Mouse (Mus musculus): ENCODE results near the gene Chdh. TPM values are rescaled to one million over a fixed set of nuclear protein-coding genes. Genes with fewer than 3 reads are reported as not detected.

Chdh gene
- polyA plus RNA-seq, 1 experiment from 2014 or later, result 0.45 TPM

DNA sequence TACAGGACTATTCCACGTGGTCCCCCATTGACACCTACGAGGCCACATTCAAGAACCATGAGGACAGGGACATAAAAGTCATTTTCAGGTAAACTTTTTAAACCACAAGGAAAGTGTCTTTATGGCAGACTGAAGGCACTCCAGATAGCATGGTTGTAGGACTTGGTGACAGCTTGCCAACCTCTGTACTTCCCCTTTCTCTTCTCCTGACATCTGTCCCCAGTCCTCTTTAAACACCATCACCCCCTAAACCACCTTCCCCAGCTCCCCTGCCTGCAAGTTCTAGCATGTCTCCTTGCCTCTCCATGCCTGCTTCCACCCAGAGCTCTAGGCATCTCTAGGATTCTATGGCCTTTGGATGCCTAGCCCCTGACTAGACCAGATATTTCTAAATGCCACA lies 56.0 kb downstream of the Chdh start:
- no peaks in the 10 kb centered on the region for H3K9me3 ChIP-seq (ENCODE audit: control insufficient read depth, low read length)
- H3K4me1 ChIP-seq (ENCODE audit: control insufficient read depth in 2 of 2, insufficient read depth in 2 of 2, low read length in 2 of 2), result no peaks in the 10 kb centered on the region
- no peak overlapping the region for H3K4me2 ChIP-seq (ENCODE audit: low read length)
- WGBS, result 79% methylated on average over 2 of the region's 2 CpGs
- ATAC-seq (ENCODE audit: insufficient number of reproducible peaks, insufficient read depth, low FRiP score, low read depth), result no peak
- H3K27ac ChIP-seq (replicated peaks in 1 of 2; ENCODE audit: control insufficient read depth in 1 of 2, insufficient read depth in 1 of 2, low read depth in 2 of 2, low read length in 2 of 2), result no peak overlapping the region
- no peak overlapping the region for H3K9ac ChIP-seq (ENCODE audit: low read length)
- H3K4me3 ChIP-seq (ENCODE audit: control insufficient read depth in 1 of 2, insufficient read depth in 1 of 2, low read depth in 1 of 2, low read length in 2 of 2), result no peak overlapping the region
- H3K27me3 ChIP-seq (ENCODE audit: control insufficient read depth, insufficient read depth, low read length), result no peaks in the 10 kb centered on the region
- H3K36me3 ChIP-seq (ENCODE audit: control insufficient read depth, insufficient read depth, low read length), result no peaks in the 10 kb centered on the region

DNA sequence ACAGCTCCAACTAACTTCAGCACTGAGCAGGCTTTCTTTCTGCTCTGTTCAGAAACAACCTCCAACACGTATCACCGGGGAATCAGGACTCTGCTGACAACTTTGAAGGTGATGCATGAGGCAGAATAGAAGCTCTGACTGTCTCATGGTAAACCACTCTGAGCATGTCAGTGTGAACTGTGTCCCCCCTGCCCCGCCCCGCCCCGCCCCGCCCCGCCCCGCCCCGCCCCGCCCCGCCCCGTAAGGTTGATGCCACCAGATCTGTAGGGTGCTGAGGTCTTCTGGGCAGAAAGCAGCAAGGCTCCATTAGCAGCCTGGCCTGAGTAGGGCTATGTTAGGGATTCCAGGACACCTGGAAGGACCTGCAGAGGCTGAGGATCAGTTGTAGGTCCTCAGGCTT lies 57.9 kb downstream of the Chdh start:
- H3K9ac ChIP-seq (ENCODE audit: low read length), result no peak overlapping the region
- no peak overlapping the region for H3K4me3 ChIP-seq (ENCODE audit: control insufficient read depth in 1 of 2, insufficient read depth in 1 of 2, low read depth in 1 of 2, low read length in 2 of 2)
- no peaks in the 10 kb centered on the region for H3K9me3 ChIP-seq (ENCODE audit: control insufficient read depth, low read length)
- WGBS, result 83% methylated on average over 12 of the region's 12 CpGs
- no peak for ATAC-seq (ENCODE audit: insufficient number of reproducible peaks, insufficient read depth, low FRiP score, low read depth)
- H3K27ac ChIP-seq (replicated peaks in 1 of 2; ENCODE audit: control insufficient read depth in 1 of 2, insufficient read depth in 1 of 2, low read depth in 2 of 2, low read length in 2 of 2), result no peak overlapping the region
- no peaks in the 10 kb centered on the region for H3K4me1 ChIP-seq (ENCODE audit: control insufficient read depth in 2 of 2, insufficient read depth in 2 of 2, low read length in 2 of 2)
- H3K36me3 ChIP-seq (ENCODE audit: control insufficient read depth, insufficient read depth, low read length), result no peaks in the 10 kb centered on the region
- H3K27me3 ChIP-seq (ENCODE audit: control insufficient read depth, insufficient read depth, low read length), result no peaks in the 10 kb centered on the region
- no peak overlapping the region for H3K4me2 ChIP-seq (ENCODE audit: low read length)

DNA sequence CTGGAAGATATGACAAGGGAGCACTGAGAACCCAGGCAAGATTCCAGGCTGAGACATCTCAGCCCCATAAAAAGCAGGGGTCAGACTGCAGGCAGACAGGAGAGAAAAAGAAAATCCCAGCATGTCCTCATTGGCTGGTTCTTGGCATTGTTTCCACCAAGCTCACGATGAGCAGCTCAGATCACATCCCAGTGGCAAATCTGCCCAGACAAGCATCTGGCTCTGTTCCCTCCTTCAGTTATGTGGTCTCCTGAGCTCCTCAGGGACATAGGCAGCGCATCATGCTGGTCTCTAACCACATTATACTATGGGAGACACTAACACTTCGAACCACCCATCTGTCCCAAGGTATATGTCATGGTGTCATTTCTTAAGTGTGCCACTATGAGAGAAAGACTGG lies 59.7 kb downstream of the Chdh start:
- H3K4me2 ChIP-seq (ENCODE audit: low read length), result no peak overlapping the region
- H3K9me3 ChIP-seq (ENCODE audit: control insufficient read depth, low read length), result no peaks in the 10 kb centered on the region
- H3K27ac ChIP-seq (replicated peaks in 1 of 2; ENCODE audit: control insufficient read depth in 1 of 2, insufficient read depth in 1 of 2, low read depth in 2 of 2, low read length in 2 of 2), result no peak overlapping the region
- no peak overlapping the region for H3K9ac ChIP-seq (ENCODE audit: low read length)
- no peaks in the 10 kb centered on the region for H3K4me1 ChIP-seq (ENCODE audit: control insufficient read depth in 2 of 2, insufficient read depth in 2 of 2, low read length in 2 of 2)
- H3K4me3 ChIP-seq (ENCODE audit: control insufficient read depth in 1 of 2, insufficient read depth in 1 of 2, low read depth in 1 of 2, low read length in 2 of 2), result no peak overlapping the region
- no peaks in the 10 kb centered on the region for H3K36me3 ChIP-seq (ENCODE audit: control insufficient read depth, insufficient read depth, low read length)
- no peaks in the 10 kb centered on the region for H3K27me3 ChIP-seq (ENCODE audit: control insufficient read depth, insufficient read depth, low read length)
- no peak for ATAC-seq (ENCODE audit: insufficient number of reproducible peaks, insufficient read depth, low FRiP score, low read depth)
- WGBS, result 74% methylated on average over 3 of the region's 3 CpGs

DNA sequence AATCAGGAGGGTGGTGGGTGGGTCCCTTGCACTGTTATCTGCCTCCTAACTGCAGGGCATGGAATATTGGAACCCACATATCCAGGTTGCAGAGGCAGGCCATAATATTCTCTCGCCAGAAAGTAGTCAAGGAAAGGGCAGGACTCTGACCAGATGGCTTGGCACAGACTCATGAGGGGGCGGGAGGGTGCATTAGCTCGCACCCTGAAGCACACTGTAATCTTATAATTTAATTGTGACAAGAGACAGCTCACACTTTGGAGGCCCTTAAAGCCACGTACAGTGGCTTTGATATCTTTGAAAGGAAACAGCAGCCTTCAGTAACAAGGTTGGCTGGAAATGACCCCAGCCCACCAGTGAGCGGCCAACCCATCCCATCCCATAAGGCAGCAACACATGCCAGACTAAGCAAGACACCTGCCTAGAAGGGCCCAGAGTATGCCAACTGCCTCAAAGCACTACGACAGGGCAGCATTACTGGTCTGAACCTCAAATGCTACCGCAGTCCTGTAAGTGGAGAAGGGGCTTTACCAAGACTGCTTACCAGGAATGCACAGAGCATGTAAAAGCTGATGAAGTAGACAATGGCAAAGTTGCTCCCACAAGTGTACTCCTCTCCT lies 66.6 kb downstream of the Chdh start:
- H3K36me3 ChIP-seq (ENCODE audit: control insufficient read depth, insufficient read depth, low read length), result no peaks in the 10 kb centered on the region
- H3K9me3 ChIP-seq (ENCODE audit: control insufficient read depth, low read length), result no peaks in the 10 kb centered on the region
- 41% methylated on average over 7 of the region's 7 CpGs for WGBS
- H3K4me2 ChIP-seq (ENCODE audit: low read length), result no peak overlapping the region
- H3K4me1 ChIP-seq (ENCODE audit: control insufficient read depth in 2 of 2, insufficient read depth in 2 of 2, low read length in 2 of 2), result peaks cover 0 to 6% of the 10 kb centered on the region in 2 experiments; a peak in 2 of 4 replicates
- H3K27ac ChIP-seq (replicated peaks in 1 of 2; ENCODE audit: control insufficient read depth in 1 of 2, insufficient read depth in 1 of 2, low read depth in 2 of 2, low read length in 2 of 2), result no peak overlapping the region
- H3K4me3 ChIP-seq (ENCODE audit: control insufficient read depth in 1 of 2, insufficient read depth in 1 of 2, low read depth in 1 of 2, low read length in 2 of 2), result no peak overlapping the region
- no peak; the same call in 1 of the 2 replicates for ATAC-seq (ENCODE audit: insufficient number of reproducible peaks, insufficient read depth, low FRiP score, low read depth)
- H3K27me3 ChIP-seq (ENCODE audit: control insufficient read depth, insufficient read depth, low read length), result no peaks in the 10 kb centered on the region
- no peak overlapping the region for H3K9ac ChIP-seq (ENCODE audit: low read length)

DNA sequence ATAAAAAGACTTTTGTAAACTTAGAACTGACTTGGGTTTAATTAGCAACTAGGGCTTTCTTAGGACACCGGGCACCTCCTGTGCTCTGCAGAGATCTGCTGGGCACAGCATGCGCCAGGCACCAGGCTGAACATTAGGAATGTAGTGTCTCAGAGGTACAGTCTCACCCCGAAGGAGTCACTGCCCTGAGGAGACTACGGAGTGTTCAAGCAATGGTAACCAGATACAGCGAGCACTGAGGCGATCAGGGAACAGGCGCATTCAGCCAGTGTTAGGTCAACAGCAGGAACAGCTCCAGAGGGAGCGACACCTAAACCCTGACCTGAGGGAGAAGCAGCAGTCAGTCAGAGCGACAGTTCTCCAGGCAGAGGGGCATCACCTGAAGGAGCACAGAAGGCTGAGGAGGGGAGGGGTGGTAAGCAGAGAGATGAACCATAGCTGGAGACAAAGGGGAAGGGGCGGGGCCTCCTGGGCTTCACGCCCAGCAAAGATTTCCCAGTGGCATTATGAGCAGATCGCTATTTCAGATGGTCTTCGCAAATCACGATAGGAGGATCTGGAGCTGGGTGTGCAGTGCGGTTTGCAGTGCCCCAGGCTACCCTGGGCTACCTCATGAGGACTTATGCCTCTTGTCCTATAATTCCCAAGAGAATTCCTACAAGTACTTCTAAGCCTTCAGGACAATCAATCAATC lies 69.4 kb downstream of the Chdh start:
- 83% methylated on average over 15 of the region's 15 CpGs for WGBS
- Histone ChIP-seq H3K4me2 (ENCODE audit: low read length) (no peak overlapping the region), H3K9me3 (ENCODE audit: control insufficient read depth, low read length) (0 out of 2 replicates have a peak, but pooled peaks cover 3% of the 10 kb centered on the region), H3K36me3 (ENCODE audit: control insufficient read depth, insufficient read depth, low read length) (no peaks in the 10 kb centered on the region), H3K9ac (ENCODE audit: low read length) (no peak overlapping the region), H3K27me3 (ENCODE audit: control insufficient read depth, insufficient read depth, low read length) (no peaks in the 10 kb centered on the region), H3K27ac (replicated peaks in 1 of 2; ENCODE audit: control insufficient read depth in 1 of 2, insufficient read depth in 1 of 2, low read depth in 2 of 2, low read length in 2 of 2) (no peak overlapping the region), H3K4me1 (ENCODE audit: control insufficient read depth in 2 of 2, insufficient read depth in 2 of 2, low read length in 2 of 2) (peaks cover 0 to 6% of the 10 kb centered on the region in 2 experiments; a peak in 2 of 4 replicates), H3K4me3 (ENCODE audit: control insufficient read depth in 1 of 2, insufficient read depth in 1 of 2, low read depth in 1 of 2, low read length in 2 of 2) (no peak overlapping the region)
- no peak for ATAC-seq (ENCODE audit: insufficient number of reproducible peaks, insufficient read depth, low FRiP score, low read depth)

DNA sequence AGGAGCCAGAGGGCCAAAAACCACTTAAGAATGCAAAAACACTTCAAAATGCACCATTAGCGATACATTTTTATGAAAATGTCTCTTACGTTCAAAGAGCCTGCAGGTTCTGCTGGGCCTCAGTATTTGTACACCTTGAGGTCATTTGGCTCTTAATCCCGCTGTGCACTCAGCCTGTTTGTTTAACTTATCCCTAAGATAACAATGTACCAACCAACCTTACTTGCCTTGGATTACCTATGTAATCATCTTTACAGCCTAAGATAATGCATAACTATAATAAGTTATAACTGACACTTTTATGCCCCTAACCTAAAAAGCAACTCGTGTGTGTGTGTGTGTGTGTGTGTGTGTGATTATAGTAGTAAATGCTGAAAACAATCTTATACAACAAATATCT lies 70.9 kb downstream of the Chdh start:
- H3K27ac ChIP-seq (replicated peaks in 1 of 2; ENCODE audit: control insufficient read depth in 1 of 2, insufficient read depth in 1 of 2, low read depth in 2 of 2, low read length in 2 of 2), result no peak overlapping the region
- no peak overlapping the region for H3K4me2 ChIP-seq (ENCODE audit: low read length)
- ATAC-seq (ENCODE audit: insufficient number of reproducible peaks, insufficient read depth, low FRiP score, low read depth), result no peak
- H3K4me1 ChIP-seq (ENCODE audit: control insufficient read depth in 2 of 2, insufficient read depth in 2 of 2, low read length in 2 of 2), result peaks cover 0 to 6% of the 10 kb centered on the region in 2 experiments; a peak in 2 of 4 replicates
- H3K27me3 ChIP-seq (ENCODE audit: control insufficient read depth, insufficient read depth, low read length), result no peaks in the 10 kb centered on the region
- 84% methylated on average over 4 of the region's 4 CpGs for WGBS
- H3K4me3 ChIP-seq (ENCODE audit: control insufficient read depth in 1 of 2, insufficient read depth in 1 of 2, low read depth in 1 of 2, low read length in 2 of 2), result no peak overlapping the region
- H3K36me3 ChIP-seq (ENCODE audit: control insufficient read depth, insufficient read depth, low read length), result no peaks in the 10 kb centered on the region
- H3K9ac ChIP-seq (ENCODE audit: low read length), result no peak overlapping the region
- 0 out of 2 replicates have a peak, but pooled peaks cover 3% of the 10 kb centered on the region for H3K9me3 ChIP-seq (ENCODE audit: control insufficient read depth, low read length)
